Mouse (Mus musculus) MEL (cell line): Measurements from ENCODE around the gene Iqschfp.

Experiments used
- BHLHE40 ChIP-seq: IDR thresholded peaks from 2 replicates; pipeline ENCODE4 v1.6.1; 2012; ENCODE audit warnings: low read depth, mild to moderate bottlenecking, inconsistent platforms, low read length, improper control_type of control experiment, borderline replicate concordance
- CTCF ChIP-seq, 3 experiments: IDR thresholded peaks in 2 of 3; conservative IDR thresholded peaks in 1 of 3; 2 replicates each; pipeline ENCODE4 v1.5.1; 2011 to 2012; ENCODE audit warnings: low read length in 3 of 3, low read depth in 2 of 3, mild to moderate bottlenecking in 2 of 3, improper control_type of control experiment in 1 of 3, inconsistent platforms in 1 of 3, mixed read lengths in 1 of 3, moderate library complexity in 1 of 3; ENCODE audit not compliant: control insufficient read depth in 1 of 3, insufficient read depth in 1 of 3, poor library complexity in 1 of 3, severe bottlenecking in 1 of 3
- EP300 ChIP-seq, 2 experiments: IDR thresholded peaks; 2 replicates each; pipeline ENCODE4 v1.6.1; 2011; ENCODE audit warnings: improper control_type of control experiment in 2 of 2, low read length in 2 of 2, low read depth in 1 of 2, mild to moderate bottlenecking in 1 of 2
- GATA1 ChIP-seq: IDR thresholded peaks from 2 replicates; pipeline ENCODE4 v1.6.1; 2011; ENCODE audit warnings: low read depth, low read length, improper control_type of control experiment
- MAFK ChIP-seq: IDR thresholded peaks from 2 replicates; pipeline ENCODE4 v1.6.1; 2011; ENCODE audit warnings: low read depth, mild to moderate bottlenecking, low read length, improper control_type of control experiment, borderline replicate concordance
- NRF1 ChIP-seq: IDR thresholded peaks from 2 replicates; pipeline ENCODE4 v1.6.1; 2014; ENCODE audit warnings: low read depth, mild to moderate bottlenecking, inconsistent platforms, low read length, improper control_type of control experiment, moderate library complexity; ENCODE audit not compliant: poor library complexity, insufficient read depth, severe bottlenecking
- POLR2A ChIP-seq, 2 experiments: IDR thresholded peaks; 2 replicates each; pipeline ENCODE4 v1.6.1; 2011 to 2012; ENCODE audit warnings: low read length in 2 of 2, mild to moderate bottlenecking in 2 of 2, control low read depth in 1 of 2, improper control_type of control experiment in 1 of 2, low read depth in 1 of 2, moderate library complexity in 1 of 2; ENCODE audit not compliant: control insufficient read depth in 1 of 2, insufficient read depth in 1 of 2, poor library complexity in 1 of 2
- TAL1 ChIP-seq: IDR thresholded peaks from 2 replicates; pipeline ENCODE4 v1.6.1; 2012; ENCODE audit warnings: mild to moderate bottlenecking, inconsistent platforms, low read length, moderate library complexity, mixed read lengths
- ZKSCAN1 ChIP-seq: IDR thresholded peaks from 2 replicates; pipeline ENCODE4 v1.6.1; 2012; ENCODE audit warnings: low read depth, mild to moderate bottlenecking, inconsistent platforms, low read length, improper control_type of control experiment, moderate library complexity

DNA sequence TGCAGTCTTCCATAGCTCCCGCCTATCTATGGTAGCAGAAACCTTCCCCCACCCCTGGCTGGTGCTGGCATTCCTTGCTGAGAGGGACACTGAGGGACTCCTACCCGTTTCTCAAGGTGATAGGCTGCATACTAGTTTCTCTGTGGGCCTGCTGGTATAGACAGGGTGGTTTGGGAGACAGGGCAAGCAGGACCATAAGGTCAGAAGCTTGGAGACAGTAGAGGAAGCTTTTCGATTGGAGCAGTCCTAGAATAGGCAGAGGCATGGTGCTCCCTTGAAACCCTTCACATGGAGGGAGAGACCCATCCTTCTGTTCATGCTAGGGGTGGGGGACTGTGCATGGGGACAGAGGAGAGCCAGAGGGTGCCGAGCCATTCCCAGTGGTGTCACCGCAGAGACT lies 731.0 kb downstream of the Iqschfp start:
- TF ChIP-seq BHLHE40: no peak
- no peak for TF ChIP-seq ZKSCAN1
- no peak for TF ChIP-seq CTCF (IDR thresholded peaks at IDR 0.05 in 2 of 3, conservative IDR thresholded peaks at IDR 0.05 in 1 of 3; ENCODE audit: control insufficient read depth in 1 of 3, insufficient read depth in 1 of 3, low read depth in 2 of 3, low read length in 3 of 3, poor library complexity in 1 of 3, severe bottlenecking in 1 of 3)
- TF ChIP-seq EP300 (IDR thresholded peaks at IDR 0.05; ENCODE audit: low read depth in 1 of 2, low read length in 2 of 2): no peak
- no peak for TF ChIP-seq TAL1
- TF ChIP-seq POLR2A (IDR thresholded peaks at IDR 0.05; ENCODE audit: control insufficient read depth in 1 of 2, insufficient read depth in 1 of 2, low read depth in 1 of 2, low read length in 2 of 2, poor library complexity in 1 of 2): no peak
- TF ChIP-seq MAFK: no peak
- TF ChIP-seq NRF1: no peak
- TF ChIP-seq GATA1: no peak
